Mouse (Mus musculus): ENCODE measurements around the gene Vps9d1.

GRCm38 (mm10) chr8:123257114-123257513 lies 3.0 kb upstream of the Vps9d1 start:
- no peak for TF ChIP-seq CTCF (IDR thresholded peaks at IDR 0.05; ENCODE audit: control insufficient read depth, insufficient read depth, insufficient replicate concordance, low read depth, low read length)
- no peak for TF ChIP-seq POLR2A (IDR thresholded peaks at IDR 0.05; ENCODE audit: control insufficient read depth, low read depth, low read length)
